Mouse (Mus musculus) heart, embryonic 15.5 days (tissue): ENCODE measurements around the gene Chd3. TPM values are rescaled to one million over a fixed set of nuclear protein-coding genes. Genes with fewer than 3 reads are reported as not detected.
A peak's percentile ranks its signal among the peaks of the same experiment; 100 is the strongest.

ENCODE experiments used
- ATAC-seq: fragments of 200-750 bp; cut with Nextera tagmentation; replicated peaks from 2 replicates; pipeline ENCODE4 v1.8.0; 2017; ENCODE audit warnings: low read depth, moderate TSS enrichment; ENCODE audit not compliant: insufficient number of reproducible peaks, insufficient read depth, low FRiP score
- H3K27ac ChIP-seq: fragments of 300-500 bp; sonication (generic); 2 replicates; pipeline ENCODE4 v1.5.1; 2015; ENCODE audit warnings: mild to moderate bottlenecking, inconsistent platforms
- H3K27me3 ChIP-seq: fragments of 300-500 bp; sonication (generic); 2 replicates; pipeline ENCODE4 v1.6.1; 2015; ENCODE audit warnings: inconsistent platforms
- H3K36me3 ChIP-seq: fragments of 300-500 bp; sonication (generic); 2 replicates; pipeline ENCODE4 v1.6.1; 2015; ENCODE audit warnings: mild to moderate bottlenecking, inconsistent platforms
- H3K4me1 ChIP-seq: fragments of 300-500 bp; sonication (generic); replicated peaks from 2 replicates; pipeline ENCODE4 v1.6.1; 2015; ENCODE audit warnings: inconsistent platforms
- H3K4me2 ChIP-seq: fragments of 300-500 bp; sonication (generic); 2 replicates; pipeline ENCODE4 v1.6.1; 2015; ENCODE audit warnings: inconsistent platforms, mild to moderate bottlenecking, moderate library complexity
- H3K4me3 ChIP-seq: fragments of 300-500 bp; sonication (generic); 2 replicates; pipeline ENCODE4 v1.5.1; 2015; ENCODE audit warnings: mild to moderate bottlenecking, inconsistent platforms
- H3K9ac ChIP-seq: fragments of 300-500 bp; sonication (generic); 2 replicates; pipeline ENCODE4 v1.6.1; 2015; ENCODE audit warnings: mild to moderate bottlenecking, inconsistent platforms
- H3K9me3 ChIP-seq: fragments of 300-500 bp; sonication (generic); replicated peaks from 2 replicates; pipeline ENCODE4 v1.6.1; 2016; ENCODE audit warnings: inconsistent platforms
- WGBS: fragments of 180-500 bp; shearing (Covaris S2); methylation state at CpG from one replicate; pipeline ENCODE4 v1.1.7; 2015; ENCODE audit warnings: mixed read lengths; 5-methylcytosine and 5-hydroxymethylcytosine counted together
- polyA plus RNA-seq: library from polyadenylated mRNA; unstranded; fragments of >200 nt; fragmentation: Nextera tagmentation; extraction: Ambion mirVana; gene quantifications from 2 replicates; pipeline ENCODE4 v1.2.1, GENCODE M21; 2015

Chd3 gene
- 14.2 and 22.9 TPM in 2 replicates for polyA plus RNA-seq

GRCm38 (mm10) chr11:69369215-69369989 is at the start of gene Chd3:
TSS of gene Chd3 (minus strand) at chr11:69369406.
- peak within 1 kb of the TSS; percentile 97 for H3K27ac ChIP-seq

GRCm38 (mm10) chr11:69417449-69418384 is 48.5 kb upstream of the Chd3 start:
- H3K36me3 ChIP-seq: peaks cover 4% of the 10 kb centered on the region; the same call in 1 of the 2 replicates
- H3K4me1 ChIP-seq: peaks cover 77% of the 10 kb centered on the region
- H3K9me3 ChIP-seq: no peaks in the 10 kb centered on the region
- 0% methylated on average over 39 of the region's 39 CpGs for whole genome bisulfite sequencing
- peak overlapping the region; percentile 95 for H3K27ac ChIP-seq
- H3K4me2 ChIP-seq: peak overlapping the region; percentile 93
- H3K27me3 ChIP-seq: peaks cover 16% of the 10 kb centered on the region
- H3K9ac ChIP-seq: peak overlapping the region; percentile 65
- peak; percentile 58 for ATAC-seq
- H3K4me3 ChIP-seq: peak overlapping the region; percentile 61

More at GRCm38 (mm10) chr11:69369215-69369989, at the start of gene Chd3:
- no peaks in the 10 kb centered on the region for H3K36me3 ChIP-seq
- peak within 1 kb of the TSS; percentile 95 for H3K9ac ChIP-seq
- WGBS: 5% methylated on average over 9 of the region's 34 CpGs
- H3K27me3 ChIP-seq: no peaks in the 10 kb centered on the region
- ATAC-seq: no peak
- no peaks in the 10 kb centered on the region for H3K9me3 ChIP-seq
- H3K4me1 ChIP-seq: peaks cover 63% of the 10 kb centered on the region
- peak within 1 kb of the TSS; percentile 97 for H3K4me2 ChIP-seq
- peak within 1 kb of the TSS; percentile 82 for H3K4me3 ChIP-seq

DNA sequence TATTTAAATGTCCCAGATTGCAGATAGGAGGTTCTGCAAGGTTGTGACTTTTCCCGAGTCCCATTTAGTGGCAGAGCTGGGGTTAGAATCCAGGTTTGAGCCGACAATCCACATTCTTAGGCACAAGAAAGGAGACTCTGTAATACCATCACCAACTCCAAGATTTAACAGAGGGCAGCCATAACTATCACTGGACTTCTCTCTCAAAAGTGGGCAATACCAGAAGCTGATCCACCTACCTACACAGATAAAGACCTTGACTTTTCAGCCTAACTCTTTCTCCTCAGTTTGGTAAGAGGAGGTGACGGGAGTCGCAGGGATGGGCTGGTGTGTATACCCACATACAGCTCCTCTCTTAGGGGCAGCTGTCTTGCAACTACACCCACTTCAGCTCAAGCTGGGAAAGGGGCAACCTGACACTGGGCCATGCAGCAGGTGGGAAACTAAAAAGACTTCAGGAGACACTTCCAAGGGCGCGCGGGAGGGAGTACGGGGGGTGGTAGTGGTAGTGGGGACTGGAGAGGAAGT is 47.8 kb upstream of the Chd3 start:
- Histone ChIP-seq H3K27me3 (peaks cover 9% of the 10 kb centered on the region), H3K36me3 (peaks cover 7% of the 10 kb centered on the region; the same call in 1 of the 2 replicates), H3K4me2 (peak overlapping the region; percentile 93), H3K4me3 (peak overlapping the region; percentile 61), H3K9ac (peak overlapping the region; percentile 55), H3K9me3 (no peaks in the 10 kb centered on the region), H3K4me1 (peaks cover 84% of the 10 kb centered on the region), H3K27ac (peak overlapping the region; percentile 95)
- 7% methylated on average over 8 of the region's 8 CpGs for WGBS
- no peak for ATAC-seq

DNA sequence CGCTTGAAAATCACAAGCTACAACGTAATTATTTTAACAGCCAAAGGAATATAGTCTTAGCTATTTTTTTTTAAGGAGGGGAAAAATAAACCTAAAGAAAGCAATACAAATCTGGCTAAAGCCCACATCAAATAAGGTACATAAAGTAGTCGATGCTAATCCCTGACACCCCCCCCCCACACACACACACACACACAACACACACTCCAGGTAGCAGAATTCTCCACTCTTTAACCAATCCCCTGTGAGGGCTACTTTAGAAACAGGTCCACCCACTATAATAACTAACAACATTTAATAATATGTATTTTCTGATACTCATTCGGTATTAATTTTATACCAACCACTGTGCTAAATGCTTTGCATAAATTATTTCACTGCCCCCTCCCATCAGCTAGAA is 47.3 kb upstream of the Chd3 start:
- peaks cover 7% of the 10 kb centered on the region; the same call in 1 of the 2 replicates for H3K36me3 ChIP-seq
- WGBS: 2% methylated on average over 4 of the region's 4 CpGs
- peak overlapping the region; percentile 93 for H3K4me2 ChIP-seq
- H3K4me1 ChIP-seq: peaks cover 84% of the 10 kb centered on the region
- H3K27me3 ChIP-seq: peaks cover 8% of the 10 kb centered on the region
- H3K9ac ChIP-seq: peak overlapping the region; percentile 55; the same call in 1 of the 2 replicates
- peak overlapping the region; percentile 95 for H3K27ac ChIP-seq
- peak overlapping the region; percentile 61 for H3K4me3 ChIP-seq
- no peaks in the 10 kb centered on the region for H3K9me3 ChIP-seq
- ATAC-seq: no peak

- H3K4me1 ChIP-seq: peaks cover 78% of the 10 kb centered on the region
- peak overlapping the region; percentile 93 for H3K4me2 ChIP-seq
- ATAC-seq: peak; percentile 3; the same call in 1 of the 2 replicates
- H3K4me3 ChIP-seq: peak overlapping the region; percentile 61
- peak overlapping the region; percentile 64 for H3K9ac ChIP-seq
- H3K27me3 ChIP-seq: peaks cover 1% of the 10 kb centered on the region
- no peaks in the 10 kb centered on the region for H3K9me3 ChIP-seq
- H3K27ac ChIP-seq: peak overlapping the region; percentile 95
- H3K36me3 ChIP-seq: peaks cover 7% of the 10 kb centered on the region; the same call in 1 of the 2 replicates
- 0% methylated on average over 21 of the region's 25 CpGs for whole genome bisulfite sequencing
These were observed 46.7 kb upstream of the Chd3 start for GRCm38 (mm10) chr11:69415668-69416451.

GRCm38 (mm10) chr11:69415327-69415667 is 46.1 kb upstream of the Chd3 start:
- peak overlapping the region; percentile 64 for H3K9ac ChIP-seq
- peak; percentile 17 for ATAC-seq
- 0% methylated on average over 3 of the region's 3 CpGs for WGBS

DNA sequence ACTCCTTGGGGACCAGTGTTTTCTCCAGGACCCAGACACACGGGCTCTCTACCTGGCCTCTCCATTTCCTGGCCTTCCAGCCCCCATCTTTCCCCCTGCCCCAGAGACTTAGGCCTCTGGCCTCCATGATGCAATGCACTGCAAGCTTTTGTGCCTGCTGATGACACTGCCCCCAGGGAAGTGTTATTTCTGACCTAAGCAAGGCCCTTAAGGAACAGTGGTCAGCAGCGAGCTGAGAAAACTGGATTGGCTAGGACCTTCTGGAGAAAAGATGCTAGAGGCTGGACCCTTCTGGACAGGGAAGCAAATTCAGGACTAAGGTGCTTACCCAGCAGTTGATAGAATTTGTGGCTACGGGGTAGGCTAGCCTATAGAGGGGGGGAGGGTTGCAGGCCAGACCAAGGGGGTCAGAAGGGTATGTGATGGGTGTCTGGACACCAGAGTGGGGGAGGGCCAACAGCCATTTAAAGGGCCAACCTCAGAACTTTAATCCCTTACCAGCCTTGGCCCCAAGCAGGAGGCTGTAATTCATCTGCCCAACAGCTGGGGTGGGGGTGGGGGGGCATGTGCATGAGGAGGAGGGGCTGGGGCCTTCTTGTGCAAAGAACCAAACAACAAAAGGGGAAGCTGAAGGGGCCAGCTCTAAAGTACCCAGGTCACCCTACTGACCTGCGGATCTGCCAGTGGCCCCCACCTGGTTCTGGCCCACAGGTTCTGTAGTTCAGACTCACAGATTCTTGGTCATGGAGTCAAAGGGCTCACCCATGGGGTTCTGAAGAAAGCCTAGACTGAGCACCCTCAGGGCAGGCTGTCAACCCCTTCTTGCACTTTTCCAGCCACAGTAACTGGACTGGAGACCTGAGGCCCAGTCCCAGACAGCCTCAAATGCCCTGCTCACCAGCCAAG is 45.5 kb upstream of the Chd3 start:
- Histone ChIP-seq H3K4me2 (peak overlapping the region; percentile 93), H3K9me3 (no peaks in the 10 kb centered on the region), H3K27me3 (no peaks in the 10 kb centered on the region), H3K36me3 (peaks cover 7% of the 10 kb centered on the region; the same call in 1 of the 2 replicates), H3K27ac (peak overlapping the region; percentile 95), H3K4me3 (peak overlapping the region; percentile 61), H3K9ac (peak overlapping the region; percentile 64), H3K4me1 (peaks cover 70% of the 10 kb centered on the region)
- no peak for ATAC-seq
- WGBS: 31% methylated on average over 4 of the region's 4 CpGs

More at GRCm38 (mm10) chr11:69415327-69415667, 46.1 kb upstream of the Chd3 start:
- Histone ChIP-seq H3K4me3 (peak overlapping the region; percentile 61), H3K4me2 (peak overlapping the region; percentile 93), H3K27ac (peak overlapping the region; percentile 95), H3K27me3 (no peaks in the 10 kb centered on the region), H3K9me3 (no peaks in the 10 kb centered on the region), H3K4me1 (peaks cover 72% of the 10 kb centered on the region), H3K36me3 (peaks cover 7% of the 10 kb centered on the region; the same call in 1 of the 2 replicates)

GRCm38 (mm10) chr11:69413221-69414181 is 44.3 kb upstream of the Chd3 start, which contains the start of gene Kdm6b:
TSS of gene Kdm6b (minus strand) at chr11:69413675.
- Histone ChIP-seq H3K27me3 (no peaks in the 10 kb centered on the region), H3K9ac (peak within 1 kb of the TSS; percentile 64), H3K4me3 (peak within 1 kb of the TSS; percentile 85), H3K36me3 (peaks cover 7% of the 10 kb centered on the region; the same call in 1 of the 2 replicates), H3K27ac (peak within 1 kb of the TSS; percentile 99), H3K9me3 (no peaks in the 10 kb centered on the region), H3K4me2 (peak within 1 kb of the TSS; percentile 93), H3K4me1 (peaks cover 61% of the 10 kb centered on the region)
- no peak for ATAC-seq
- WGBS: 45% methylated on average over 12 of the region's 12 CpGs

DNA sequence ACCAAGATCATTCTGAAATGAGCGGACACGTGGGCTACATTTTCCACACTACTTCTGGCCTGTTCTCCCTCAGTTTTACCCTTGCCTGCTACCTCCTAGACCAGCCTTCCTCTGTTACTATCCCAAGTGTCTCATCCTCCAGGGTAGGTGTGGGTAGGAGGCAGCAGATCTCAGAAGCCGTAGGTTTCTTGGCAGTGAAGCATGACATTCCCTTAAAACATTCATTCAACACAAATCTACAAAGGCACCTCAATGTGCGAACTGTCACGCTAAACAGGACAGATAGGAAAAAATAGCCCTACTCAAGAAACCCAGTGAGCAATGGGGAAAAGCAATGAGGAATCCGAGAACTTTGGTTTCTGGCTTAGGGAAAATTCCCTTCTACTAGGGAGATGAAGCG is 43.3 kb upstream of the Chd3 start:
- H3K27me3 ChIP-seq: no peaks in the 10 kb centered on the region
- H3K4me3 ChIP-seq: peak overlapping the region; percentile 85; the same call in 1 of the 2 replicates
- H3K4me1 ChIP-seq: peaks cover 63% of the 10 kb centered on the region
- 0 out of 2 replicates have a peak overlapping the region, but pooled peaks have one; percentile 30 for H3K9ac ChIP-seq
- H3K27ac ChIP-seq: peak overlapping the region; percentile 99
- H3K4me2 ChIP-seq: peak overlapping the region; percentile 93; the same call in 1 of the 2 replicates
- ATAC-seq: no peak
- no peaks in the 10 kb centered on the region for H3K9me3 ChIP-seq
- H3K36me3 ChIP-seq: peaks cover 14% of the 10 kb centered on the region
- WGBS: 53% methylated on average over 7 of the region's 7 CpGs
